In the genomic region with DNA sequence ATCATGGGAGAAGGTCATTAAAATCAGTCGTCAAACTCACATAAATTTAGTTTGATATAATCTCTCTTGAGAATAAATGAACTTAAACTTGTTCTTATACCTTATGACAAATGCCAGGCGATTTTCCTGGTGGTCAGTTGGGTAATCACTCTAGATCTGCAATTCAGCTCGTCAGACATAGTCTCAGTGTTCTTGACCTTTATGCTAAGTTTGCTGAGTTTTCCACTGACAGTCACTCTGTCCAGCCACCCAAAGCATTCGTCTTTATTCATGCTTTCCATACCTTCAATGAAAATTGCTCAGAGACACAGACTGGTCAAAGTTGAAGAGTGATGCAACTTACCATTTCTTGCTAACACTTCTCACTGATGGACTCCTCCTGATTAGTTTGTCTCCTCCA, we compare ENCODE assay signal across 13 mouse cellular contexts.
DNase-seq lines count a peak whose midpoint lies in the region.
"Had no signal": no experiment of that assay in that cellular context is flagged by ENCODE, and none has a peak within 500 bp of the region (broad histone marks: within the 10 kb centered on the region; RNA-seq: fewer than 3 reads in every experiment).

No protein-coding gene starts in this region.

- DNase-seq in adrenal gland, adult (ENCODE audit: inconsistent age in 2 of 2, low spot score in 1 of 2): peak; percentile 23 to 71
- DNase-seq in adrenal gland, postnatal 10 days: no peak
- DNase-seq in heart, adult 11 months: peak; percentile 55
- no peak for DNase-seq in heart, postnatal 4 days
- DNase-seq in layer of hippocampus, adult 8-10 months (ENCODE audit: low spot score in 2 of 2): no peak
- DNase-seq: adrenal gland, adult 8-10 months; adrenal gland, postnatal 25 days; B cell, adult 2 months; cerebellum, adult 11-12 months; cerebellum, adult 2 months; cerebellum, adult 9-10 months; cerebellum, postnatal 10 days; cerebellum, postnatal 25 days had no signal

Comparison
In these comparisons a context has a peak if more than half of its experiments do, and no peak if none do; other contexts are left out.
1. DNase-seq: peak in adrenal gland, adult (2 of 2) and heart, adult 11 months (single experiment); none in adrenal gland, postnatal 10 days (single experiment), heart, postnatal 4 days (single experiment) and layer of hippocampus, adult 8-10 months (0 of 2).